ENCODE assay signal across 26 mouse cellular contexts in the genomic region with DNA sequence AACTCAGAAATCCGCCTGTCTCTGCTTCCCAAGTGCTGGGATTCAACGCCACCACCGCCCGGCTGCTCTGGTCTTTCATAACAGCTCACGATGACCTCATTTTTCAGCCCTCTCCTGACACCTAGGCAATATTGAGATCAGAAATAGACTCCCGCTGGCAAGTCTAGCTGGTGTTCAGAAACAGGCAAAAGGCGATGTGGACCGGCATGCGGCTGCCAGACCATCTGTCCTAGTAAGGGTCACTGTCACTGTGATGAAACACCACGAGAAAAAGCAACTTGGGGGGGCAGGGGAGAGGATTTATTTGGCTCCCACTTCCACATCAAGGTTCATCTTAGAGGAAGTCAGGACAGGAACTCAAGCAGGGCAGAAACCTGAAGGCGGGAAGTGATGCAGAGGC. TPM values are rescaled to one million over a fixed set of nuclear protein-coding genes. Genes with fewer than 3 reads are reported as not detected.
A peak's percentile ranks its signal among the peaks of the same experiment; 100 is the strongest.
DNase-seq lines count a peak whose midpoint lies in the region; ATAC-seq and TF ChIP-seq lines count a peak whose summit lies in the region.
"Had no signal": no experiment of that assay in that cellular context is flagged by ENCODE, and none has a peak within 500 bp of the region (broad histone marks: within the 10 kb centered on the region; RNA-seq: fewer than 3 reads in every experiment).

No protein-coding gene starts in this region.

- no peak for TF ChIP-seq POLR2A in liver, adult 2 months (IDR thresholded peaks at IDR 0.05; ENCODE audit: extremely low read depth, insufficient read depth, low read length)

- no peak for ATAC-seq in liver, embryonic 11.5 days (replicated peaks; ENCODE audit: low FRiP score)
- ATAC-seq: CD4-positive, CD25-positive, alpha-beta regulatory T cell, adult 4 months; forebrain, embryonic 16.5 days; hindbrain, embryonic 16.5 days; intestine, embryonic 15.5 days had no signal

- H3K27me3 ChIP-seq in liver, adult 2 months (ENCODE audit: control insufficient read depth, insufficient read depth, low read length) = no peaks in the 10 kb centered on the region
- peaks cover 3% of the 10 kb centered on the region for H3K27me3 ChIP-seq in liver, embryonic 11.5 days (replicated peaks; ENCODE audit: control insufficient read depth, insufficient read depth, low read length)
- H3K27me3 ChIP-seq: embryonic facial prominence, embryonic 12.5 days; embryonic facial prominence, embryonic 15.5 days; forebrain, embryonic 12.5 days; hindbrain, embryonic 12.5 days; intestine, embryonic 15.5 days had no signal

- no peak overlapping the region for H3K4me3 ChIP-seq in liver, adult 2 months (ENCODE audit: insufficient read depth, low read depth, low read length)
- no peak overlapping the region for H3K4me3 ChIP-seq in liver, embryonic 11.5 days (ENCODE audit: low read depth, low read length)
- H3K4me3 ChIP-seq in brown adipose tissue, adult 24 weeks (ENCODE audit: insufficient read depth, low read depth, low read length) = no peak overlapping the region
- H3K4me3 ChIP-seq: embryonic facial prominence, embryonic 12.5 days; embryonic facial prominence, embryonic 15.5 days; forebrain, embryonic 12.5 days; heart, adult 2 months; hindbrain, embryonic 12.5 days; intestine, embryonic 15.5 days had no signal

- no peak overlapping the region for H3K9ac ChIP-seq in liver, adult 2 months (ENCODE audit: low read depth, low read length)
- no peak overlapping the region for H3K9ac ChIP-seq in liver, embryonic 11.5 days (ENCODE audit: low read depth, low read length)
- H3K9ac ChIP-seq: embryonic facial prominence, embryonic 12.5 days; embryonic facial prominence, embryonic 15.5 days; forebrain, embryonic 12.5 days; hindbrain, embryonic 12.5 days; intestine, embryonic 15.5 days had no signal

- peak overlapping the region; percentile 19; the same call in 1 of the 2 replicates for H3K27ac ChIP-seq in liver, adult 2 months (replicated peaks; ENCODE audit: insufficient read depth, low read depth, low read length)
- no peak overlapping the region for H3K27ac ChIP-seq in liver, embryonic 11.5 days (ENCODE audit: low read depth, low read length)
- peak overlapping the region; percentile 96 for H3K27ac ChIP-seq in brown adipose tissue, adult 24 weeks (replicated peaks; ENCODE audit: low read depth, low read length)
- H3K27ac ChIP-seq: embryonic facial prominence, embryonic 12.5 days; embryonic facial prominence, embryonic 15.5 days; forebrain, embryonic 12.5 days; heart, adult 2 months; hindbrain, embryonic 12.5 days; intestine, embryonic 15.5 days had no signal

- intact Hi-C loops in heart, postnatal 14 days (cut with DNase I) = no loop called here

- H3K4me2 ChIP-seq in liver, embryonic 11.5 days = no peak overlapping the region
- H3K4me2 ChIP-seq: embryonic facial prominence, embryonic 12.5 days; embryonic facial prominence, embryonic 15.5 days; forebrain, embryonic 12.5 days; heart, embryonic 11.5 days; hindbrain, embryonic 12.5 days; intestine, embryonic 15.5 days had no signal

- DNase-seq in heart, adult 11 months = peak; percentile 94
- DNase-seq in heart, postnatal 14 days = no peak
- DNase-seq in liver, adult 2 months (ENCODE audit: extremely low read depth, low read depth, low spot score) = peak; percentile 90
- no peak for DNase-seq in liver, embryonic 11.5 days (ENCODE audit: low spot score)
- peak; percentile 75 for DNase-seq in adipocyte (ENCODE audit: low spot score)
- DNase-seq in spleen, postnatal 14 days (ENCODE audit: low spot score in 2 of 2) = no peak
- DNase-seq: adrenal gland, adult 8-10 months; adrenal gland, postnatal 25 days; cerebellum, adult 18-20 months; cerebellum, adult 9-11 months; cerebellum, postnatal 25 days; gastrocnemius, postnatal 14 days; heart, postnatal 4 days; kidney, adult 11 months had no signal

- H3K9me3 ChIP-seq in liver, embryonic 11.5 days (ENCODE audit: control insufficient read depth, low read length) = no peaks in the 10 kb centered on the region
- H3K9me3 ChIP-seq: embryonic facial prominence, embryonic 12.5 days; embryonic facial prominence, embryonic 15.5 days; forebrain, embryonic 12.5 days; hindbrain, embryonic 12.5 days; intestine, embryonic 15.5 days had no signal

- H3K79me2 ChIP-seq in liver, adult 2 months (ENCODE audit: control insufficient read depth, insufficient read depth, low read length) = no peaks in the 10 kb centered on the region

- TF ChIP-seq CTCF in liver, adult 2 months (IDR thresholded peaks at IDR 0.05; ENCODE audit: low read depth, low read length) = no peak

- 30% methylated on average over 11 of the region's 11 CpGs for WGBS in liver, adult 2 months
- 80% methylated on average over 11 of the region's 11 CpGs for WGBS in liver, embryonic 11.5 days

- H3K4me1 ChIP-seq in liver, adult 2 months (ENCODE audit: control insufficient read depth, insufficient read depth, low read length) = peaks cover 16% of the 10 kb centered on the region
- peaks cover 11% of the 10 kb centered on the region for H3K4me1 ChIP-seq in liver, embryonic 11.5 days (replicated peaks; ENCODE audit: control insufficient read depth, insufficient read depth, low read length)
- peaks cover 8% of the 10 kb centered on the region for H3K4me1 ChIP-seq in brown adipose tissue, adult 24 weeks (ENCODE audit: control insufficient read depth, insufficient read depth, insufficient read length, low read length)
- H3K4me1 ChIP-seq: embryonic facial prominence, embryonic 12.5 days; forebrain, embryonic 12.5 days; hindbrain, embryonic 12.5 days had no signal

- H3K36me3 ChIP-seq in liver, adult 2 months (ENCODE audit: control insufficient read depth, insufficient read depth, low read length) = no peaks in the 10 kb centered on the region
- no peaks in the 10 kb centered on the region for H3K36me3 ChIP-seq in liver, embryonic 11.5 days (ENCODE audit: control insufficient read depth, insufficient read depth, low read length)
- H3K36me3 ChIP-seq: embryonic facial prominence, embryonic 12.5 days; embryonic facial prominence, embryonic 15.5 days; forebrain, embryonic 12.5 days; hindbrain, embryonic 12.5 days; intestine, embryonic 15.5 days had no signal

RNA-seq across cellular contexts. Expression of a gene that starts 17.8 kb away (rescaled TPM):
- total RNA-seq in heart, postnatal 14 days (2021) = 10 to 100 TPM; 85.4 to 93.7 TPM
- 33.2 and 47.4 TPM in 2 replicates for total RNA-seq in liver, adult 2 months (2014; rRNA removed)
- polyA plus RNA-seq in liver, adult 2 months (2012; rRNA removed) = 181 and 274 TPM in 2 replicates
- 191 and 200 TPM in 2 replicates for polyA plus RNA-seq in liver, embryonic 11.5 days (2014; fragmentation: Nextera tagmentation; extraction: Ambion mirVana)
- 75.0 and 78.1 TPM in 2 replicates for polyA plus RNA-seq in brown adipose tissue, adult 24 weeks (2012; ENCODE audit: insufficient read depth, insufficient read length, missing spikeins)
- total RNA-seq: common myeloid progenitor, adult 5-6 weeks had no signal

RNA-seq across cellular contexts. Expression of a gene that starts 46.7 kb away (rescaled TPM):
- total RNA-seq in heart, postnatal 14 days (2021) = 10 to 100 TPM in 1 of 2 experiments, 1 to 10 TPM in 1; 9.4 to 10.4 TPM
- total RNA-seq in liver, adult 2 months (2014; rRNA removed) = 0.40 and 0.46 TPM in 2 replicates
- 0.75 and 0.76 TPM in 2 replicates for polyA plus RNA-seq in liver, adult 2 months (2012; rRNA removed)
- polyA plus RNA-seq in liver, embryonic 11.5 days (2014; fragmentation: Nextera tagmentation; extraction: Ambion mirVana) = 9.0 and 9.2 TPM in 2 replicates
- 2.9 and 6.4 TPM in 2 replicates for polyA plus RNA-seq in brown adipose tissue, adult 24 weeks (2012; ENCODE audit: insufficient read depth, insufficient read length, missing spikeins)

Comparison
In these comparisons a context has a peak if more than half of its experiments do, and no peak if none do; other contexts are left out.
1. DNase-seq: peak in heart, adult 11 months (single experiment), liver, adult 2 months (single experiment) and adipocyte (single experiment); none in heart, postnatal 14 days (0 of 2), liver, embryonic 11.5 days (single experiment) and spleen, postnatal 14 days (0 of 2).